Mouse (Mus musculus): ENCODE measurements around the gene Vmac. TPM values are rescaled to one million over a fixed set of nuclear protein-coding genes. Genes with fewer than 3 reads are reported as not detected.

Vmac gene
- polyA plus RNA-seq, 1 experiment from 2014 or later = 17.5 TPM

GRCm38 (mm10) chr17:56681791-56682190, 36.0 kb downstream of the Vmac start:
- H3K27ac ChIP-seq (ENCODE audit: low read length) = no peak overlapping the region
- H3K36me3 ChIP-seq (ENCODE audit: insufficient read depth, low read length) = peaks cover 17% of the 10 kb centered on the region
- no peak overlapping the region for H3K9ac ChIP-seq (replicated peaks; ENCODE audit: low read depth)
- no peaks in the 10 kb centered on the region for H3K27me3 ChIP-seq (replicated peaks; ENCODE audit: insufficient read depth, low read length)
- DNase-seq (ENCODE audit: low spot score) (no peak), ATAC-seq (no peak)
- no peak for TF ChIP-seq CTCF (IDR thresholded peaks at IDR 0.05)
- 68% methylated on average over 4 of the region's 4 CpGs for WGBS
- H3K9me3 ChIP-seq (ENCODE audit: low read length) = no peaks in the 10 kb centered on the region
- no peaks in the 10 kb centered on the region for H3K4me1 ChIP-seq (ENCODE audit: insufficient read depth, low read depth, low read length)
- H3K4me3 ChIP-seq (ENCODE audit: low read depth, low read length) = no peak overlapping the region
- no peak overlapping the region for H3K4me2 ChIP-seq (replicated peaks; ENCODE audit: low read depth, low read length)

GRCm38 (mm10) chr17:56673647-56674416, 44.0 kb downstream of the Vmac start:
- Histone ChIP-seq H3K4me3 (ENCODE audit: low read depth, low read length) (peak overlapping the region; percentile 89), H3K9me3 (ENCODE audit: low read length) (no peaks in the 10 kb centered on the region), H3K9ac (replicated peaks; ENCODE audit: low read depth) (peak overlapping the region; percentile 91), H3K4me2 (replicated peaks; ENCODE audit: low read depth, low read length) (peak overlapping the region; percentile 87), H3K27me3 (replicated peaks; ENCODE audit: insufficient read depth, low read length) (no peaks in the 10 kb centered on the region), H3K4me1 (ENCODE audit: insufficient read depth, low read depth, low read length) (peaks cover 12% of the 10 kb centered on the region; the same call in 1 of the 2 replicates), H3K27ac (ENCODE audit: low read length) (peak overlapping the region; percentile 86), H3K36me3 (ENCODE audit: insufficient read depth, low read length) (0 out of 2 replicates have a peak, but pooled peaks cover 8% of the 10 kb centered on the region)
- no peak for TF ChIP-seq CTCF (IDR thresholded peaks at IDR 0.05)
- TF ChIP-seq EP300 (IDR thresholded peaks at IDR 0.05) = no peak
- peak; percentile 39 for DNase-seq (ENCODE audit: low spot score)
- no peak for ATAC-seq
- WGBS = 2% methylated on average over 25 of the region's 37 CpGs

- Histone ChIP-seq H3K4me1 (ENCODE audit: insufficient read depth, low read depth, low read length) (peaks cover 14% of the 10 kb centered on the region; the same call in 1 of the 2 replicates), H3K27me3 (replicated peaks; ENCODE audit: insufficient read depth, low read length) (no peaks in the 10 kb centered on the region), H3K4me3 (ENCODE audit: low read depth, low read length) (peak within 1 kb of the TSS; percentile 89), H3K9me3 (ENCODE audit: low read length) (no peaks in the 10 kb centered on the region), H3K36me3 (ENCODE audit: insufficient read depth, low read length) (0 out of 2 replicates have a peak, but pooled peaks cover 8% of the 10 kb centered on the region), H3K4me2 (replicated peaks; ENCODE audit: low read depth, low read length) (peak within 1 kb of the TSS; percentile 87), H3K27ac (ENCODE audit: low read length) (peak within 1 kb of the TSS; percentile 86), H3K9ac (replicated peaks; ENCODE audit: low read depth) (peak within 1 kb of the TSS; percentile 91)
- DNase-seq (ENCODE audit: low spot score) (peak; percentile 100), ATAC-seq (peak; percentile 95)
- WGBS = under 1% methylated on average over 49 of the region's 66 CpGs
- TF ChIP-seq CTCF (IDR thresholded peaks at IDR 0.05) = no peak
- no peak for TF ChIP-seq EP300 (IDR thresholded peaks at IDR 0.05)
Measured at GRCm38 (mm10) chr17:56672941-56673646, 44.7 kb downstream of the Vmac start, which contains the start of gene Ranbp3. TSS of gene Ranbp3 (plus strand) at chr17:56673294.

GRCm38 (mm10) chr17:56669766-56670165, 48.1 kb downstream of the Vmac start:
- WGBS = 84% methylated on average over 8 of the region's 8 CpGs

GRCm38 (mm10) chr17:56668384-56669144, 49.3 kb downstream of the Vmac start:
- DNase-seq (ENCODE audit: low spot score) (peak; percentile 83), ATAC-seq (no peak)
- 5% methylated on average over 31 of the region's 31 CpGs for WGBS

More at GRCm38 (mm10) chr17:56669766-56670165, 48.1 kb downstream of the Vmac start:
- Histone ChIP-seq H3K9me3 (ENCODE audit: low read length) (no peaks in the 10 kb centered on the region), H3K36me3 (ENCODE audit: insufficient read depth, low read length) (no peaks in the 10 kb centered on the region), H3K4me1 (ENCODE audit: insufficient read depth, low read depth, low read length) (peaks cover 14% of the 10 kb centered on the region; the same call in 1 of the 2 replicates), H3K27me3 (replicated peaks; ENCODE audit: insufficient read depth, low read length) (no peaks in the 10 kb centered on the region), H3K4me3 (ENCODE audit: low read depth, low read length) (no peak overlapping the region), H3K27ac (ENCODE audit: low read length) (no peak overlapping the region), H3K4me2 (replicated peaks; ENCODE audit: low read depth, low read length) (no peak overlapping the region), H3K9ac (replicated peaks; ENCODE audit: low read depth) (no peak overlapping the region)
- DNase-seq (ENCODE audit: low spot score) (no peak), ATAC-seq (no peak)
- no peak for TF ChIP-seq EP300 (IDR thresholded peaks at IDR 0.05)
- no peak for TF ChIP-seq CTCF (IDR thresholded peaks at IDR 0.05)

More at GRCm38 (mm10) chr17:56668384-56669144, 49.3 kb downstream of the Vmac start:
- Histone ChIP-seq H3K36me3 (ENCODE audit: insufficient read depth, low read length) (no peaks in the 10 kb centered on the region), H3K9me3 (ENCODE audit: low read length) (no peaks in the 10 kb centered on the region), H3K4me1 (ENCODE audit: insufficient read depth, low read depth, low read length) (peaks cover 6% of the 10 kb centered on the region), H3K9ac (replicated peaks; ENCODE audit: low read depth) (peak overlapping the region; percentile 35; the same call in 1 of the 2 replicates), H3K27me3 (replicated peaks; ENCODE audit: insufficient read depth, low read length) (no peaks in the 10 kb centered on the region), H3K4me2 (replicated peaks; ENCODE audit: low read depth, low read length) (peak overlapping the region; percentile 70), H3K4me3 (ENCODE audit: low read depth, low read length) (peak overlapping the region; percentile 31), H3K27ac (ENCODE audit: low read length) (no peak overlapping the region)
- TF ChIP-seq EP300 (IDR thresholded peaks at IDR 0.05) (no peak), CTCF (IDR thresholded peaks at IDR 0.05) (peak; percentile 93)

All from lung, postnatal 0 days (tissue).